Mouse (Mus musculus) T-cell, adult 2 months (primary cell): Measurements from ENCODE around the gene Kalrn.

Source experiments
- DNase-seq: peaks from one replicate; pipeline ENCODE4 v3.0.0; 2022; ENCODE audit warnings: low spot score

Gene Kalrn

GRCm38 (mm10) chr16:34071223-34071825, 502.0 kb downstream of the Kalrn start:
- DNase-seq = no peak

GRCm38 (mm10) chr16:34069481-34069880, 503.9 kb downstream of the Kalrn start:
- no peak for DNase-seq

- DNase-seq = no peak
These were observed 506.4 kb downstream of the Kalrn start for GRCm38 (mm10) chr16:34066922-34067321.

GRCm38 (mm10) chr16:34066376-34066775, 507.0 kb downstream of the Kalrn start:
- DNase-seq = no peak

GRCm38 (mm10) chr16:34063313-34063712, 510.0 kb downstream of the Kalrn start:
- DNase-seq = no peak

- no peak for DNase-seq
These were observed 511.7 kb downstream of the Kalrn start for GRCm38 (mm10) chr16:34061661-34062060.

GRCm38 (mm10) chr16:34058611-34059010, 514.7 kb downstream of the Kalrn start:
- DNase-seq = no peak

- DNase-seq = no peak
These were observed 515.9 kb downstream of the Kalrn start for GRCm38 (mm10) chr16:34057464-34057863.

- DNase-seq = no peak
These were observed 516.8 kb downstream of the Kalrn start for GRCm38 (mm10) chr16:34056418-34057111.

- no peak for DNase-seq
These were observed 523.2 kb downstream of the Kalrn start for GRCm38 (mm10) chr16:34050090-34050489.

GRCm38 (mm10) chr16:34049361-34049760, 524.0 kb downstream of the Kalrn start:
- no peak for DNase-seq

GRCm38 (mm10) chr16:34048232-34048631, 525.1 kb downstream of the Kalrn start:
- DNase-seq = no peak

GRCm38 (mm10) chr16:34047543-34047942, 525.8 kb downstream of the Kalrn start:
- DNase-seq = no peak

GRCm38 (mm10) chr16:34047006-34047360, 526.3 kb downstream of the Kalrn start:
- DNase-seq = no peak

GRCm38 (mm10) chr16:34046268-34047005, 526.9 kb downstream of the Kalrn start:
- DNase-seq = no peak

- DNase-seq = no peak
These were observed 528.8 kb downstream of the Kalrn start for GRCm38 (mm10) chr16:34044539-34044938.

GRCm38 (mm10) chr16:34043048-34043795, 530.1 kb downstream of the Kalrn start:
- no peak for DNase-seq

GRCm38 (mm10) chr16:34042586-34042985, 530.7 kb downstream of the Kalrn start:
- DNase-seq = no peak

GRCm38 (mm10) chr16:34040276-34040675, 533.1 kb downstream of the Kalrn start:
- DNase-seq = no peak

- DNase-seq = no peak
These were observed 533.6 kb downstream of the Kalrn start for GRCm38 (mm10) chr16:34039736-34040135.

- DNase-seq = no peak
These were observed 536.8 kb downstream of the Kalrn start for GRCm38 (mm10) chr16:34036327-34037047.

- no peak for DNase-seq
These were observed 537.6 kb downstream of the Kalrn start for GRCm38 (mm10) chr16:34035780-34036179.
